Mouse (Mus musculus) c-Kit-positive CD71-negative TER-119-negative erythroid progenitor cells, embryonic 14.5 days (primary cell): Measurements from ENCODE around the gene Htra1.

Experiments
- DNase-seq: peaks from one replicate; pipeline ENCODE4 v3.0.0-alpha.2; 2013; ENCODE audit warnings: low read depth

The Htra1 gene

GRCm38 (mm10) chr7:130935793-130936471 lies at the start of gene Htra1:
Gene Htra1 (plus strand): TSS chr7:130936111.
- no peak for DNase-seq

DNA sequence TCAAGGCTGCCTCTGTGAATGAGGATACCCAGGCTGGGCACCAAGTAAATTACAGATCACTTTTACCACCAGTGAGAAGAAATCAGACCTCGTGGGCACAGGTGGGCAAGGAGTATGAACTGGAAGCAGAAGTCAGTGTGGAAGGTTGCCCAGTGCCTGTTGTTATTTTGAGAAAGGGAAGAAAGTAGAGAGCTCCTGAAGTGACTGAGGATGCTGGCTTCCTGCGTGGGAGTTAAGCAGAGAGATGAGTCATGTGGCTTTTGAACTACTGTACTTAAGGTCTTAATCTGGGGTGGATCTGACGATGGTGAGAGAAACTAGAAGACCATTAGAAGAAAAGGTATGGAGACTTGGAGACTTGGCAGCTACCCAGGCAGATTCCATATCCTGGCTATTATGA lies 49.7 kb upstream of the Htra1 start:
- DNase-seq = no peak

DNA sequence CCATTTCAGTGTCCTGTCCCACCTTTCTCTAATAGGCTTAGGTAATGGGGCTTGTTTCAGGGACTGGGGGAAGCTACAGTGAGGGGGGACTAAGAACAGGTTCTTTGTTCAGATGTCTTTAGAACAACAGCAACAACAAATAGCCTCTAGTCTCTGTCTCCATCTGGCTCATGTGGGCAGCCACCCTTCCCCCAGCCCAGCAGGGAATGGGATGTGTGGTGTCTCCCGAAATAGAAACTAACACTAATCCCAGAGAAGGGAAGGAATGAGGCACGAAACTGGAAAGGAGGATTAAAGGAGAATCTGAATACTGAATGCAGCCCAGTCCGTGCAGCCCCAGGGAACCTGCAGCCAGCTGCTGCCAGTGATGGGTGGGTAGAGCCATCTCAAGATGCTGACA lies 48.0 kb upstream of the Htra1 start:
- DNase-seq = no peak

DNA sequence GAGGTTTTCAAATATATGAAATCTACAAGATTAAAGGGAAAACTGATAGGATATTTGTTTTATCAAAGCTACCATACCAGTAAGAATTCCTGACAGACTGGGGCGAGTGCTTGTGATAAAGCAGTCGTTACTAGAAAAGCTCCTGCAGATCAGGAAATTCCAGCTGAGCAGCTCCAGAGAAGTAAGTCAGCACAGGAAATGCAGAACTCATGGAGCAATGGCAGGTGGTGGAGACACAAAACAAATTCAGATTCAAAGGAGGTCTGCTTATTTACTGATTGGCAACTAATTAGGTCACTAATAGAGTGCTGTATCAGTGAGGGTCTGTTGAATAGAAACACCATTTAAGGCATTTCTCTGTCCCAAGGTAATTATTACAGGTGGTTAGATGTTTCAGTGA lies 45.0 kb upstream of the Htra1 start:
- no peak for DNase-seq

DNA sequence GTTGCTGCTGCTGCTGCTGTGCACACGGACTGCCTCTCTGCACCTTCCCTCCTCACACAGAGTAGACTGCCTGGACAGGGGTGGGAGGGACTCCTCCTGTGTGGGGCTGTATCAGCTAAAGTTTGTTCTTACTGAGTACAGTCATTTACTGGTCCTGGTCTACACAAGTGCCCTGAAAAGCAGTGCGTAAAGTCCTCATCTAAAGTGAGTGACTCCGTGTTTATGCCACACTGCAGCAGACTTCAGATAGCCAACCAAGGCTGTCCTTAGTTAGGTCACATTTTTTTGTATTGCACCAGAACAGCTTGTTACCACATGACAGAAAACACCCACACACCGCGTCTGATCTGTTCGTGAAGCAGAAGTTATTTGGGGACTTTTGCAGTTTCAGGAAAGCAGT lies 42.9 kb upstream of the Htra1 start:
- DNase-seq = no peak

- DNase-seq = no peak
Measured at GRCm38 (mm10) chr7:130894931-130895617, 40.8 kb upstream of the Htra1 start.

GRCm38 (mm10) chr7:130895618-130895945 lies 40.3 kb upstream of the Htra1 start:
- DNase-seq = no peak

DNA sequence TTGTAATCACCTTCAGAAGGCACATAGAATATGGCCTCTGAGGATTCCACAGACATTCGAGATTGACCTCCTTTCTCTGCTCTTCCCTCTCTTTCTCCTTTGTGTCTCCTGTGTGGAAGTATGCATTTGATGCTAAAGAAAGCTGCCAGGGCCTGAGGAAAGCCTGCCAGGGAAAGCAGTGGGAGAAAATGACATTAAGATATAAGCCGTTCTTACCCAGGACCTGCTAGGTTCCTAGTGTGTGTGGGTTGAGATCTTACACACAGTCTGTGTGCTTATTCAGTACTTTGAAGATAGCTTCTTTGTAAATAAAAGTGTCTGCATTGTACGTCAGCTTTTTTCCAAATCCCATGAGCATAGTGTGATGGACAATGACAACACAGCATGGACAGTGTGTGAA lies 39.8 kb upstream of the Htra1 start:
- no peak for DNase-seq

- DNase-seq = no peak
Measured at GRCm38 (mm10) chr7:130897201-130897600, 38.7 kb upstream of the Htra1 start.

GRCm38 (mm10) chr7:130898373-130898772 lies 37.5 kb upstream of the Htra1 start:
- no peak for DNase-seq

GRCm38 (mm10) chr7:130900233-130900848 lies 35.6 kb upstream of the Htra1 start:
- DNase-seq = no peak

DNA sequence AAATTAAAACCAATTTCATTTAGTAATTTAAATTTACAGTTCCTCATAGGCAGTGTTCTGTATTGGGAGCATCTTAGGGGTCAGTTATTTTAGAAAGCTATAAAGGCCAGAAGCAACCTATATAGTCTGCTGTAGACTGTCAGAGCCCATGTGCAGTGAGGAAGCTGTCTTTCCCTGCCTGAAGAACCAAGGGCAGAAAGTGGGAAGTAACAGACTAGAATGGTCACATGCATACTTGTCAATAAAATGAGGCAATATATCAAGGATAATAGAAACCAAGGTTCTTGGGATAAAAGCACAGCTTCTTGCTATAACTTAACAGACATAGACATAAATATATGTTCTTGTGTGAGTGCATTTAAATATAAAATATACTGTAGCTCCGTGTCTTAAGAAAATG lies 33.0 kb upstream of the Htra1 start:
- no peak for DNase-seq

DNA sequence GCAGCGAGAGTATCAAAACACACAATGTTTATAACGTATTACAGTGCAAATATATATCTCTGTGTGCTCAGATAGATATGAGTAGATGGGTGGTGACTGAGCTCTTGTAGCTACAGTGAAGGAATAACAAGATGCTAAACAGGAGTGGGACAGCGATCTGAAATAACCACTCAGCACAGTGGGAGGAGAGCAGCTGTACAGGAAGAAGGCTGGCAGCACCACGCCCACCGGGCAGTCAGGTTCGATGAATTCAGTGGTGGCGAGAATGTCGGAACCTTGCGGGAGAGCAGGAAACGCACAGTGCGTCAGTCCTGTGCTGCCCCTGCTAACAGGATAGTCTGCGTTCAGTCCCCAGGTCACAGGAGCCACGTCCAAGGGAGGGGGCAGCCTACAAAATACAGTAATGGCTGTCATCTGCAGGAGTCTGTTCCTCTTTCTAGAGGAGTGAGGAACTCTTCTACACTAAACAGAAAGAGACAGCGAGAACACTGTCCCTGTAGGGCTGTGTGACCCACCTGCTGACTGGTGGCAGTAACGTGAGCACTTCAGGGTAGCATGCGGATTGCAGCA lies 32.3 kb upstream of the Htra1 start:
- DNase-seq = no peak

GRCm38 (mm10) chr7:130904571-130905365 lies 31.1 kb upstream of the Htra1 start:
- DNase-seq = no peak

GRCm38 (mm10) chr7:130910841-130911240 lies 25.1 kb upstream of the Htra1 start:
- DNase-seq = no peak

- no peak for DNase-seq
Measured at GRCm38 (mm10) chr7:130914693-130915363, 21.1 kb upstream of the Htra1 start.

DNA sequence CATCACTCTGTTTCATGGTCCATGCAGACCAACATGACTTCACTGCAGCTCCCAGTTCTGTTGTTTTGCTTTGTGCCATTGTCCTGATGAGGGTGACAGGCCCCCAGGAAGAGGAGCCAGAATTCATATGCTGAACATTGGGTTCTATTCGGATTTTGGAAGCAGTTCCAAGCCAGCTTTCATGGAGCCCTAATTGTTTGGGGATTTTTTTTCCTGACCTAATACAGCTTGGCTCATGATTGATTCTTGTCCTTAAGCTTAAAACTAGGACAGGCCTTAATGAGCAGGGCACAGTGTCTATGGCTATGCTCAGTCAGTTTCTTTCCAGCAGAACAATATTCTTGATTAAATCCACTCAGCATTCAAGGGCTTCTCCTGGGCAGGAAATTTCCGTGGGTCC lies 17.7 kb upstream of the Htra1 start:
- DNase-seq = no peak

GRCm38 (mm10) chr7:130922981-130923731 lies 12.8 kb upstream of the Htra1 start:
- DNase-seq = no peak

GRCm38 (mm10) chr7:130930401-130930800 lies 5.5 kb upstream of the Htra1 start:
- no peak for DNase-seq

DNA sequence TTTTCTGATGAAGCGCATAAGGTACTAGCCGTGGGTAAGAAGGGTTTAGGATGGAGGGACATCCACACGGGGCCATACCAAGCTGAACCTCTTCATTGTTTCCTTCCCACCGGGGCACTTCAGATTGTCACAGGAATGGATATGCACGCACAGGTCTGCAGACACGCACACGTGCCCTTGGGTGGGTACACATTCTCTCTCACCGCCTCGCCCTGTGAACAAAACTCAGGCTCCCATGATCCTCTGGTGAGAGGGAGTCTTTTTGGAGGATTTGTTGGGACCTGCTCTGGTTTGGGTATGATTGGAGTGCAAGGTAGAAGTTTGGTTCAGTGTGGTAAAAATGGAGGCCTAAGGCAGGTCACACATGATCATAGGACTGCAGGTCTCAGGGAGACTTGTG lies 3.0 kb upstream of the Htra1 start:
- DNase-seq = no peak

DNA sequence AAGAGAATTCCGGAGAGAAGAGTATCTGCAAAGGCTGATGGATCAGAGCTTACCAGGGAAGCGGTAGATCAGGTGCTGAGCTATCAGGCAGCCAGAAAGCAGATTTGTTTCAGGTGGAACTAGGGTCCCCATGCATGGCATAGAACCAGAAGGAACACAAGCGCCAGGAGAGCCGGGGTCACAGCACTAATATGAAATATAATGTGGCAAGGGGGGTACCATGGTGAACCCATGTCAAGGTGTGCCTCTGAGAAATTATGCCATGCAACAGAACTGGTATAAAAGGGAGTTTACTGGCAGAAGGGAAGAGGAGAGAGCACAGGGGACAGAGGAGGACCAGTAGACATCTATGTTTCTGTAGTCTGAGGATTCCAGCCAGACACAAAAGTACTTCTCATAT lies 1.3 kb upstream of the Htra1 start:
- DNase-seq = no peak
